Mouse (Mus musculus) myocyte (in vitro differentiated cells): ENCODE results near the gene Trf.

Experiments
- E2F4 ChIP-seq: IDR thresholded peaks from one replicate; pipeline ENCODE4 v1.6.1; 2011; ENCODE audit warnings: mild to moderate bottlenecking, control low read depth, moderate library complexity; ENCODE audit not compliant: insufficient read depth
- MAX ChIP-seq: IDR thresholded peaks from one replicate; pipeline ENCODE4 v1.6.1; 2011; ENCODE audit warnings: low read depth, mild to moderate bottlenecking, control low read depth
- POLR2A ChIP-seq: IDR thresholded peaks from one replicate; pipeline ENCODE4 v1.6.1; 2011; ENCODE audit warnings: low read depth, mild to moderate bottlenecking, control low read depth, moderate library complexity; ENCODE audit not compliant: insufficient read length
- TCF12 ChIP-seq: IDR thresholded peaks from one replicate; pipeline ENCODE4 v1.6.1; 2011; ENCODE audit warnings: mild to moderate bottlenecking, control low read depth; ENCODE audit not compliant: poor library complexity, insufficient read depth, severe bottlenecking

DNA sequence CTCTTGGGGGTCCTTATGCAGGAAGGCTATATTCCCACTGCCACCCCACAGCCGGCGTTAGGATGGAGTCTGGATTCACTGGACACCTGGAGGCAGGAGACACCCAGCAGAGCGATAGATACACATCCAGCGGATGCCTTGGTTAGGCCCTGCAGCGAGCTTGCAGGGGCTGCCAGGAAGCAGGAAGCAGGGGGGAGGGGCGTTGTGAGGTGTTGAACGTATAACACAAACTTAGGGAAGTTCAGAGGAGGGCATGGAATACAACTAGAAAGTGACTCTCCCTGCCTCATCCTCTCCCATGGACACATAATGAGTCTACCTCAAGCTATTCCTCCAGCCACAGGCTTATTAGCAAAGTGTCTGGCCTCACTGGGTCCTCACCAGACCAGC lies 2.8 kb upstream of the Trf start:
- TF ChIP-seq TCF12 (no peak), POLR2A (no peak), MAX (no peak), E2F4 (no peak)
